Mouse (Mus musculus) neutrophil, adult 5-6 weeks (primary cell): Measurements from ENCODE around the gene Ooep. TPM values are rescaled to one million over a fixed set of nuclear protein-coding genes. Genes with fewer than 3 reads are reported as not detected.
"Not testable (repeated sequence)": the region's sequence is repeated elsewhere in the genome, so short reads cannot be mapped to it uniquely, and the experiment has no call there.

Experiments
- ATAC-seq: fragments of 151-379, 151-347 bp; 2 replicates; pipeline ENCODE4 v1.8.0; 2017; ENCODE audit warnings: mild to moderate bottlenecking, moderate TSS enrichment; ENCODE audit not compliant: insufficient number of reproducible peaks, poor library complexity, low FRiP score, severe bottlenecking; ENCODE audit errors: extremely low read depth
- total RNA-seq: library from RNA; stranded (forward); fragments of 200-1000 nt; gene quantifications from 2 replicates; pipeline ENCODE4 v1.2.3, GENCODE M21; 2017

The Ooep gene
- total RNA-seq, 1 experiment from 2014 or later, result not detected

- not testable (repeated sequence) for ATAC-seq
Measured at GRCm38 (mm10) chr9:78343055-78343454, 35.5 kb downstream of the Ooep start.

GRCm38 (mm10) chr9:78342494-78342893 is 36.0 kb downstream of the Ooep start:
- ATAC-seq, result not testable (repeated sequence)

- ATAC-seq, result 0 out of 2 replicates have a peak, but pooled peaks have one; percentile 36
Measured at GRCm38 (mm10) chr9:78340324-78340723, 38.2 kb downstream of the Ooep start.

GRCm38 (mm10) chr9:78337050-78337449 is 41.5 kb downstream of the Ooep start:
- not testable (repeated sequence) for ATAC-seq

- ATAC-seq, result not testable (repeated sequence)
Measured at GRCm38 (mm10) chr9:78327289-78327688, 51.2 kb downstream of the Ooep start, which contains the start of gene Omt2b. Omt2b (plus strand) TSS chr9:78327589.

Other genes starting within 250 kb of the Ooep start
- gene Gsta4, start 196.0 kb downstream of the Ooep start, total RNA-seq, result 3.4 and 4.2 TPM in 2 replicates
- gene Gsta1, start 148.1 kb downstream of the Ooep start, total RNA-seq, result not detected in 2 replicates
- not detected in 2 replicates for gene Gm3776, start 121.6 kb downstream of the Ooep start, total RNA-seq
- gene Gm10639, start 88.8 kb downstream of the Ooep start, total RNA-seq, result not detected in 2 replicates
- gene Omt2a, start 63.9 kb downstream of the Ooep start, total RNA-seq, result not detected in 2 replicates
- gene Omt2b, start 51.1 kb downstream of the Ooep start, total RNA-seq, result not detected in 2 replicates
- gene Gsta2, start 22.9 kb downstream of the Ooep start, total RNA-seq, result 2.5 TPM in 1 of 2 replicates, not detected in the other
- gene Dppa5a, start 10.5 kb downstream of the Ooep start, total RNA-seq, result not detected in 2 replicates
- 0.58 TPM in 1 of 2 replicates, not detected in the other for gene Ddx43, start 17.1 kb upstream of the Ooep start, total RNA-seq
- gene Cgas, start 64.5 kb upstream of the Ooep start, total RNA-seq, result 2.2 TPM in 2 replicates
- 34.0 and 34.7 TPM in 2 replicates for gene Mto1, start 69.5 kb upstream of the Ooep start, total RNA-seq
- gene Gm17324, start 70.1 kb upstream of the Ooep start, total RNA-seq, result not detected in 2 replicates
- 5,017 and 5,158 TPM in 2 replicates for gene Eef1a1, start 110.4 kb upstream of the Ooep start, total RNA-seq
- 7.0 and 9.0 TPM in 2 replicates for gene Slc17a5, start 209.3 kb upstream of the Ooep start, total RNA-seq
- not detected in 2 replicates for gene Cd109, start 236.8 kb upstream of the Ooep start, total RNA-seq